Mouse (Mus musculus) naive thymus-derived CD4-positive, alpha-beta T cell, adult 2 months (primary cell): Measurements from ENCODE around the gene Irf2.
"Not testable (repeated sequence)": the region's sequence is repeated elsewhere in the genome, so short reads cannot be mapped to it uniquely, and the experiment has no call there.

Source experiments
- DNase-seq: peaks from one replicate; pipeline ENCODE4 v3.0.0-alpha.2; 2011; ENCODE audit warnings: low read depth

The Irf2 gene

GRCm38 (mm10) chr8:46726383-46726782, 13.1 kb upstream of the Irf2 start:
- DNase-seq, result no peak

- DNase-seq, result not testable (repeated sequence)
These were observed 9.9 kb upstream of the Irf2 start for GRCm38 (mm10) chr8:46729671-46730070.

- no peak for DNase-seq
These were observed 7.1 kb upstream of the Irf2 start for GRCm38 (mm10) chr8:46732381-46732915.

DNA sequence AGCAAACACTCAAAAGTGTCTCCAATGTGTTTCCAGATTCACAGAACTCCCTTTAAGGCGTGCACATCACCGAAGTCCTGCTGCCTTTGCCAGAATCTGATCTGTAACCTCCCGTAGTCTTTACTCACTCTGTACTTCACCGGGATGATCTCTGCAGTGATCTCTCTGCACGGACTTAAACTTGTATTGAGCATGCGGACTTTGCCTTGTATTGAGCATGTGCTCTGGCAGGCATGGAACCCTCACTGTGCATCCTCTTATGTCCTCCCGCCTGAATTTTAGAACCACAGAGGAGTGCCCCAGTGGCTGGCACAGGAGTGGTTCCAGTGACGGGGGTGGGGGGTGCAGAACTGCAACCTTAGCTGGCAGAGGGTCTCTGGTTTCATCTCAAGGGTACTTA, 5.9 kb upstream of the Irf2 start:
- no peak for DNase-seq

- no peak for DNase-seq
These were observed 4.0 kb upstream of the Irf2 start for GRCm38 (mm10) chr8:46735505-46735904.

DNA sequence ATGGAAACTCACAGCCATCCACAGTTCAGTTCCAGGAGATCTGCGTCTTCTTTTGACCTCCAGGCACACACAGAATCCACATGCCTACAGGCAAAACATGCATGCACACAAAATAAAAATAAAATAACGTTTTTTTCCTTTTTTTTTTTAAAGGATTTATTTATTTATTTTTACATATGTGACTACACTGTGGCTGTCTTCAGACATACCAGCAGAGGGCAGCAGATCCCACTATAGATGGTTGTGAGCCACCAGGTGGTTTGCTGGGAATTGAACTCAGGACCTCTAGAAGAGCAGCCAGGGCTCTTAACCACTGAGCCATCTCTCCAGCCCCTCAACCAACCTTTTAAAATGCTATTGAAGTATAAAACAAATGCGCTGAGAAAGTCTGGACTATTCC, 3.3 kb upstream of the Irf2 start:
- peak; percentile 66 for DNase-seq

GRCm38 (mm10) chr8:46737421-46737820, 2.1 kb upstream of the Irf2 start:
- no peak for DNase-seq

- DNase-seq, result no peak
These were observed 1.6 kb upstream of the Irf2 start for GRCm38 (mm10) chr8:46737907-46738306.

GRCm38 (mm10) chr8:46738601-46739000, 931 bp upstream of the Irf2 start:
- DNase-seq, result peak; percentile 34

- DNase-seq, result no peak
These were observed 502 bp downstream of the Irf2 start for GRCm38 (mm10) chr8:46739956-46740512.

DNA sequence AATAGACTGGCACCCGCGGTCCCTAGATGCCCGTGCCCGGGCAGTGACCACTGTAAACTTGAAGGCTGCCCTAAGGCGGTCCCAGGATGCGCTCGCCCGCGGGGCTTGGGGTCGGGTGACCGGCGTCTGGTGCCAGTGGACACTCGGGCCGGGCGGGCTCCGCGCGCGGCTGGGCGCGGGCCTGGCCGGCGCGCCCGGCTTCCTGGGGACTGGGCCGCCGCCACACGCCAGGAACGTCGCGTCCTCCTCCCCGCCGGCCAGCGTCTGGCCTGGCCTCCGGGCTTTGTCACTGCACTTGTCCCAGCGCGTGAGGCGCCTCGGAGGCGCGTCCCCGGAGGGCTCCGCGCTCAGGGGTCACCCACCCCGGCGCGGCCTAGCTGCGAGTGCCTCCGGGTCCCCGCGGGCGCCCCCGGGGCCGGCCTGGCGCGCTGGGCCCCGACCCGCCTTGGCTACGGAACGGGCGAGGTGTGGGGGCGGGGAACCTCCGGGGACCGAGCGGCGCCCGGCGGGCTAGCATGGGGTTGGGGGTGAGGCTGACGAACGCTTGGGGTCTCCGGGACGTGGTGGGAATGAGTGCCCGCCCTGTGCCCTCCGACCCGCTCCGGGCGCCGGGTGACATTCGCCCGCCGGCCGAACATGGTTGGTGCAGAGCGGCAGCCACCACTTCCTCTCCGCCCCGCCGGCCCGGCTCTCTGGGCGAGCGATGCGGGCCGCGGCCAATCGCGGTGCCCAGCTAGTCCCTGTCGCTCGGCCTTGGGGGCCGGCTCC, 1.2 kb downstream of the Irf2 start:
- DNase-seq, result peak; percentile 52

DNA sequence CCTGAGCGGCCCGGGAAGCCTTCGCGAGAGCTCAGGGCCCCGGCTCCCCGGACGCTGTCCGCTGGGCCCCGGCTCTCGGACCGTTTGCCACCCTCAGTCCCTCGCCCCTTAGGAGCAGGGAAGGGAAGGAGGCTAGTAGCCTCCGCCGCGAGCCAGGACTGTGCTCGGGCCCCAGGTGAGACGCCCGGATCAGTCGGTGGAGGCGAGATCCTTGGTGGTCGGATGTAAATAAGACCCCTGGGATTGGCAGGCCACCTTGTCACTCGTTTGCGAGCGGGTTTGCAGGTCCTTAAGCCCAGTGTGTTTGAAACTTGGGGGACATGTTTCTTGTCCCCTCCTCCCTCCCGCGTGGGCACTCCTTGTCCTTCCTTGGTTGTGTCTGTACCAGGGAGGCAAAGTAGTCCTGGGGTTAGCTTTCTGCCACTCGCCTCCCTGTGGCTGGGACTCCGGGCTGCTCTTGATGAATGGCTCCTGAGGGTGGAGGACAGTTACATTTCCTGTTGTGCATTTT, 1.8 kb downstream of the Irf2 start:
- peak; percentile 53 for DNase-seq

DNA sequence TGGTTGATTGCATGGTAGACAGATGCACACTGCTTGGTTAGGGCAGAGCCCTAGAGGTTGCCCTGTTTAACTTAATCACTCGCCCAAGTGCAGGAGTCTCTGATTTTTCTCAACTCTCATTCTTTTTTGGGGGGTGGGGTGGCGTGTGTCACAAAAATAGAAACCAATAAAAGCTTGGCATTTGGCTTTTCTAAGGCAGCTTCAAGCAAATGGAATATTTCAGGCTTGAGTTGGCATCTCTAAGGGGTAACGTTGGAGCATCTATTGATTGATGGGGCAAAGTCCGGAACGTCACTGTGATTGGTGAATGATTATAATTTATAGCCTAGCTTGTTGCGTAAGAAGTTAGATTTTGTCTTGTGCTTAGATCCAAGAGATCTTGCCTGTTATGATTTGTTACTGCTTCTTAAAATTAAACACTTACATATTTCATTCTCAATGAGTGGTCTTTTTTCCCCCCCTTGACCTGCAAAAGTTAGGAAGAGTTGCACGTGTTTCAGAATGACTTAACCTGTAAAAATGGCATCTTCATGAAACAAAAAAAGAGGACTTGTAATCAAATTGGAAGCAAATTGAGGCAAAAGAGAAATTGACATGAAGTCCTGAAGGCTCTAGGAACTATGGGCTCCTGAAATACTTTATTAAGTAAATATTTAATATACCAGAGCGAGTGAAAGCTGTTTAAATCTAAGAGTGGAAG, 2.6 kb downstream of the Irf2 start:
- DNase-seq, result no peak

- DNase-seq, result no peak
These were observed 3.2 kb downstream of the Irf2 start for GRCm38 (mm10) chr8:46742691-46743082.

DNA sequence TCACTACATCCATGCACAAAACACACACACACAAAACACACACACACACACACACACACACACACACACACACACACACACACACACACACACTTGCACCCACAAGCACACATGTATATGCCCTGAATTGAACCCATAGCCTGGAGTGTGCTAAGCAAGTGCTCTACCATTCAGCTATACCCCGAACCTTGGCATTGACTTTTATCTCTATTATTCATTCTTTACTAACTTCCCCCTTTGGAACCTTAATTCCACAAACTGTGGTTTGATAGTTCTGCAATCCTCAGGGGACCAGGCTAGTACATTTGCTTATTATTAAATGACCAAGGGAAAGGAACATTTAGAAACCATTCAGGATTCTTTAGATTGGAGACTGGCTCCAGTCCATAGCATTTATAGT, 5.9 kb downstream of the Irf2 start:
- DNase-seq, result no peak

GRCm38 (mm10) chr8:46747311-46747980, 7.9 kb downstream of the Irf2 start:
- DNase-seq, result peak; percentile 65

DNA sequence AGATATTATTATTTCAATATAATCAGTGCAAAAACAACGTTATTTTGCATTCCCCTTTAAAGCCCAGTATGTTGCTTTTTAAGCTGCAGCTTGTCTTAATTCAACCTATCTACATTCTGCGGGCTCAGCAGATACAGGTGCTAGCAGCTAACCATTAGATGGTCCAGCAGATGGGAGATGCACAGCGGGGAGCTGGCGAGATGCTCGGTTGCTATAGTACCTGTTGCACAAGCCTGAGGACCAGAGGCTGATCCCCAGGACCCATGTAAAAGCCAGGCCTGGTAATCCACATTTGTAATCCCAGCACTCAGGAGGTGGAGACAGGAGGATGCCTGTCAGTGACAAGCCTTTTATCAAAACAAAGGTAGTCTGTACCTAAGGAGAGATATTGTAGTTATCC, 10.5 kb downstream of the Irf2 start:
- no peak for DNase-seq

DNA sequence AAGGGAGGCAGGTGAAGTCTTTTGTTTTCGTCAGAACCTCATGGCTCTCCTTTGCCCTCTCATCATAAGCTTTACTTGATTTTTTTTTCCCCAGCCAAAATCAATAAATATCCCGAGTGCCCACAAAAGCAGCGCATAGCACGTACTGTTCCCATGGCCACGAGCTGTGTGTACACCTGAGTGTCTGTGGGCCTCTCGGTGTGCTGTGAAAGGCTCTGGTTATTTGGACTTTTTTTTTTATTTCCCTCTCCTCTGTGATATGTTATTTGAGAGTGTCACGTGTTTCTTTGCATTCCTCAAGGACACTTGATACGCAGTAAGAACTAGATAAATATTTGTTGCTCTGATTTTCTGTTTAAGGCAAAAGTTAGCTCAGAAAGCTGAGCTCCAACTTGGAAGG, 11.0 kb downstream of the Irf2 start:
- no peak for DNase-seq

GRCm38 (mm10) chr8:46751151-46751550, 11.6 kb downstream of the Irf2 start:
- no peak for DNase-seq

DNA sequence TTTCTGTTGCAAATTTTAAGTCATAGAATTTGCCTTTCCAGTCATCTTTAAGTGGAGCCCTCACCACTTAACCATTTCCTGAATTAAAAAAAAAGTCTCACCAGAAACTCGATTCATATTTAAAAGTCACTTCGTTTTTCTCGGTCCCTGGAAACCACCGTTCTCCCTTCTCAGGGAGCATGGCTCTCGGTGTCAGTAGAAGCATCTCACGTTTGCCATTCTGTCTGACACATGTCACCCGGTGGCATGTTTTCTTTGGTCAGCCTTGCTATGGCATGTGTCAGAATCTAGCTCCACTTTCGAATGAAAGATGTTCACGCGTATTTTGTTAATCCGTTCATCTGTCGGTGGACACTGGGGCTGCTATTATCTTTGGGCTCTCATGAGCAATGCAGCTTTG, 13.5 kb downstream of the Irf2 start:
- no peak for DNase-seq

DNA sequence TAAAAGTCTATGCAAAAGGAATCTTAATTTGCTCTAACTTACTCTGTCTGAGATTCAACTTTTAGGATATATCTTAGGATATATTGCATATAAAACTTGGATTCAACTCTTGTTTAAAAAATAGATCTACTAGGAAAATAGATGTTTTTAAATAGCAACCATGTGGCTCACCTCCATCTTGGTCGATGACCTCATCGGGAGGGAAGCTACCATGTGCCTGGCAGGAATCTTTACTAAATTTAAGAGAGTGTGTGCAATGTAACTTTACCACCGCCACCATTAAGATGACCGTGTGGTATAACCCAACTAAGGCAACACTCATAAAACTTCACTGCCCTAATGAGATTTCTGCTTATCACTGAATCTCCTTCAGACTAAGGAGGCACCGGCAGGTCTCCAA, 14.8 kb downstream of the Irf2 start:
- no peak for DNase-seq

- DNase-seq, result peak; percentile 83
These were observed 16.3 kb downstream of the Irf2 start for GRCm38 (mm10) chr8:46755731-46756333.
